19 mouse cellular contexts compared by ENCODE assay signal in genomic region chr3:38641733-38642132, GRCm38 (mm10).
"Had no signal": no experiment of that assay in that cellular context is flagged by ENCODE, and none has a peak within 500 bp of the region (broad histone marks: within the 10 kb centered on the region; RNA-seq: fewer than 3 reads in every experiment).

No protein-coding gene starts in this region.

- H3K9me3 ChIP-seq: liver, embryonic 15.5 days; lung, embryonic 15.5 days; midbrain, embryonic 12.5 days; neural tube, embryonic 12.5 days; stomach, embryonic 15.5 days had no signal

- H3K27me3 ChIP-seq: liver, embryonic 15.5 days; lung, embryonic 15.5 days; midbrain, embryonic 12.5 days; neural tube, embryonic 12.5 days; stomach, embryonic 15.5 days had no signal

- H3K4me1 ChIP-seq: liver, embryonic 15.5 days; lung, embryonic 15.5 days; midbrain, embryonic 12.5 days; neural tube, embryonic 12.5 days; stomach, embryonic 15.5 days had no signal

- DNase-seq: liver, postnatal 0 days; lung, adult 2 months; lung, postnatal 14 days; lung, postnatal 36 days; midbrain, embryonic 14.5 days; right cerebral cortex, postnatal 25 days; right cerebral cortex, postnatal 4 days; spleen, adult 18-20 months; thymus, adult 2 months; thymus, postnatal 25 days; thymus, postnatal 4 days had no signal

- H3K36me3 ChIP-seq: liver, embryonic 15.5 days; lung, embryonic 15.5 days; midbrain, embryonic 12.5 days; neural tube, embryonic 12.5 days; stomach, embryonic 15.5 days had no signal

- H3K4me2 ChIP-seq: liver, embryonic 15.5 days; lung, embryonic 15.5 days; midbrain, embryonic 12.5 days; neural tube, embryonic 12.5 days; stomach, embryonic 15.5 days had no signal

- H3K4me3 ChIP-seq: liver, embryonic 15.5 days; lung, embryonic 15.5 days; midbrain, embryonic 12.5 days; neural tube, embryonic 12.5 days; stomach, embryonic 15.5 days had no signal

- ATAC-seq: liver, postnatal 0 days; lung, postnatal 0 days had no signal

- H3K27ac ChIP-seq: liver, embryonic 15.5 days; lung, embryonic 15.5 days; macrophage; midbrain, embryonic 12.5 days; neural tube, embryonic 12.5 days; stomach, embryonic 15.5 days; stomach, postnatal 0 days had no signal

- H3K9ac ChIP-seq: liver, embryonic 15.5 days; liver, postnatal 0 days; lung, embryonic 15.5 days; midbrain, embryonic 12.5 days; neural tube, embryonic 12.5 days; stomach, embryonic 15.5 days had no signal
